25 mouse cellular contexts compared by ENCODE assay signal in genomic region chr14:27130031-27130430, GRCm38 (mm10). TPM values are rescaled to one million over a fixed set of nuclear protein-coding genes. Genes with fewer than 3 reads are reported as not detected.
DNase-seq lines count a peak whose midpoint lies in the region; ATAC-seq and TF ChIP-seq lines count a peak whose summit lies in the region.
"Had no signal": no experiment of that assay in that cellular context is flagged by ENCODE, and none has a peak within 500 bp of the region (broad histone marks: within the 10 kb centered on the region; RNA-seq: fewer than 3 reads in every experiment).

No protein-coding gene starts in this region.

- H3K9me3 ChIP-seq in kidney, embryonic 15.5 days (replicated peaks): no peaks in the 10 kb centered on the region
- H3K9me3 ChIP-seq: embryonic facial prominence, embryonic 10.5 days; embryonic facial prominence, embryonic 13.5 days; forebrain, embryonic 12.5 days; forebrain, embryonic 15.5 days; heart, embryonic 10.5 days; hindbrain, embryonic 12.5 days; hindbrain, embryonic 15.5 days had no signal

- H3K9ac ChIP-seq in kidney, embryonic 15.5 days: no peak overlapping the region
- H3K9ac ChIP-seq: embryonic facial prominence, embryonic 13.5 days; forebrain, embryonic 12.5 days; forebrain, embryonic 15.5 days; hindbrain, embryonic 12.5 days; hindbrain, embryonic 15.5 days had no signal

- no peaks in the 10 kb centered on the region for H3K27me3 ChIP-seq in kidney, adult 2 months (replicated peaks; ENCODE audit: control insufficient read depth, insufficient read depth, low read length)
- no peaks in the 10 kb centered on the region for H3K27me3 ChIP-seq in kidney, embryonic 15.5 days
- no peaks in the 10 kb centered on the region for H3K27me3 ChIP-seq in small intestine, adult 2 months (ENCODE audit: control insufficient read depth, insufficient read depth, low read length)
- H3K27me3 ChIP-seq: embryonic facial prominence, embryonic 13.5 days; forebrain, embryonic 12.5 days; forebrain, embryonic 15.5 days; hindbrain, embryonic 12.5 days; hindbrain, embryonic 15.5 days had no signal

- no peak for TF ChIP-seq CTCF in kidney, adult 2 months (conservative IDR thresholded peaks at IDR 0.05; ENCODE audit: insufficient read depth, insufficient read length, low read depth, low read length)
- TF ChIP-seq CTCF in small intestine, adult 2 months (IDR thresholded peaks at IDR 0.05; ENCODE audit: extremely low read depth, insufficient read length, insufficient replicate concordance, low read depth, low read length): no peak

- no peak for ATAC-seq in kidney, embryonic 15.5 days (replicated peaks; ENCODE audit: low FRiP score)
- ATAC-seq: activated CD4-positive, CD25-positive, alpha-beta regulatory T cell, adult 4 months; CD4-positive, CD25-positive, alpha-beta regulatory T cell, adult 4 months; forebrain, embryonic 15.5 days had no signal

- H3K4me1 ChIP-seq in kidney, adult 2 months (ENCODE audit: control insufficient read depth, insufficient read depth, low read length): peaks cover 3% of the 10 kb centered on the region; the same call in 1 of the 2 replicates
- H3K4me1 ChIP-seq in kidney, embryonic 15.5 days: no peaks in the 10 kb centered on the region
- peaks cover 14% of the 10 kb centered on the region; the same call in 1 of the 2 replicates for H3K4me1 ChIP-seq in small intestine, adult 2 months (ENCODE audit: control insufficient read depth, insufficient read depth, insufficient read length, low read length)
- H3K4me1 ChIP-seq: embryonic facial prominence, embryonic 10.5 days; embryonic facial prominence, embryonic 13.5 days; forebrain, embryonic 12.5 days; forebrain, embryonic 15.5 days; hindbrain, embryonic 12.5 days; hindbrain, embryonic 15.5 days had no signal

- no peak overlapping the region for H3K27ac ChIP-seq in kidney, adult 2 months (ENCODE audit: insufficient read depth, low read depth, low read length)
- H3K27ac ChIP-seq in kidney, embryonic 15.5 days: no peak overlapping the region
- peak overlapping the region; percentile 74; the same call in 1 of the 2 replicates for H3K27ac ChIP-seq in small intestine, adult 2 months (ENCODE audit: insufficient read depth, low read depth, low read length)
- H3K27ac ChIP-seq: embryonic facial prominence, embryonic 10.5 days; embryonic facial prominence, embryonic 13.5 days; forebrain, embryonic 12.5 days; forebrain, embryonic 15.5 days; heart, adult 2 months; heart, embryonic 10.5 days; hindbrain, embryonic 12.5 days; hindbrain, embryonic 15.5 days had no signal

- WGBS in kidney, adult 2 months: 69% methylated on average over 3 of the region's 3 CpGs
- 92% methylated on average over 3 of the region's 3 CpGs for WGBS in kidney, embryonic 15.5 days
- 94% methylated on average over 3 of the region's 3 CpGs for WGBS in small intestine, adult 2 months

- DNase-seq in kidney, adult 2 months: peak; percentile 83
- no peak for DNase-seq in kidney, postnatal 4 days
- DNase-seq in kidney, postnatal 36 days: peak; percentile 39 to 65
- DNase-seq in ovary, postnatal 14 days (ENCODE audit: low spot score): no peak
- DNase-seq: adrenal gland, adult 8-10 months; adrenal gland, postnatal 25 days; cerebellum, adult 11-12 months; cerebellum, adult 8-10 months; cerebellum, postnatal 10 days; cerebellum, postnatal 36 days; embryo, embryonic 11 days; gastrocnemius, postnatal 25 days; heart, adult 2 months had no signal

- no peak overlapping the region for H3K4me3 ChIP-seq in kidney, adult 2 months (ENCODE audit: insufficient read depth, low read depth, low read length)
- no peak overlapping the region for H3K4me3 ChIP-seq in kidney, embryonic 15.5 days (replicated peaks)
- no peak overlapping the region for H3K4me3 ChIP-seq in small intestine, adult 2 months (ENCODE audit: low read depth, low read length)
- H3K4me3 ChIP-seq: embryonic facial prominence, embryonic 10.5 days; embryonic facial prominence, embryonic 13.5 days; erythroblast, embryonic 14.5 days; forebrain, embryonic 12.5 days; forebrain, embryonic 15.5 days; heart, adult 2 months; heart, embryonic 10.5 days; hindbrain, embryonic 12.5 days; hindbrain, embryonic 15.5 days had no signal

- no peak overlapping the region for H3K4me2 ChIP-seq in kidney, embryonic 15.5 days
- H3K4me2 ChIP-seq: embryonic facial prominence, embryonic 13.5 days; forebrain, embryonic 12.5 days; forebrain, embryonic 15.5 days; hindbrain, embryonic 12.5 days; hindbrain, embryonic 15.5 days had no signal

- H3K36me3 ChIP-seq in kidney, adult 2 months (ENCODE audit: control insufficient read depth, insufficient read depth, low read length): no peaks in the 10 kb centered on the region
- no peaks in the 10 kb centered on the region for H3K36me3 ChIP-seq in kidney, embryonic 15.5 days
- no peaks in the 10 kb centered on the region for H3K36me3 ChIP-seq in small intestine, adult 2 months (ENCODE audit: control insufficient read depth, insufficient read depth, low read length)
- H3K36me3 ChIP-seq: embryonic facial prominence, embryonic 10.5 days; embryonic facial prominence, embryonic 13.5 days; forebrain, embryonic 12.5 days; forebrain, embryonic 15.5 days; heart, embryonic 10.5 days; hindbrain, embryonic 12.5 days; hindbrain, embryonic 15.5 days had no signal

- no peak for TF ChIP-seq POLR2A in kidney, adult 2 months (IDR thresholded peaks at IDR 0.05; ENCODE audit: low read depth, low read length)
- no peak for TF ChIP-seq POLR2A in small intestine, adult 2 months (IDR thresholded peaks at IDR 0.05; ENCODE audit: low read depth, low read length)

RNA-seq across cellular contexts. Expression of gene Arhgef3, which starts 15.3 kb away (rescaled TPM):
- 15.2 and 17.3 TPM in 2 replicates for polyA plus RNA-seq in kidney, adult 2 months (2012; rRNA removed)
- polyA plus RNA-seq in kidney, embryonic 15.5 days (2015; fragmentation: Nextera tagmentation; extraction: Ambion mirVana): 15.3 and 17.2 TPM in 2 replicates
- polyA plus RNA-seq in small intestine, adult 2 months (2012; rRNA removed): 3.0 and 7.0 TPM in 2 replicates

Comparison
In these comparisons a context has a peak if more than half of its experiments do, and no peak if none do; other contexts are left out.
1. DNase-seq: peak in kidney, adult 2 months (single experiment) and kidney, postnatal 36 days (2 of 2); none in kidney, postnatal 4 days (0 of 2) and ovary, postnatal 14 days (single experiment).